Mouse (Mus musculus) lung, adult 2 months (tissue): ENCODE measurements at regions not wholly inside any gene's neighbourhood (a gene's known extent, or its start where the extent isn't known, plus 50 kb on each side); places are given as distances from the start of the nearest gene placed in this dataset.

Experiments used
- CTCF ChIP-seq: fragments of 200-500 bp; IDR thresholded peaks from 2 replicates; pipeline ENCODE4 v1.5.1; 2011; ENCODE audit warnings: mild to moderate bottlenecking, low read length, control low read depth; ENCODE audit not compliant: insufficient read depth
- POLR2A ChIP-seq: fragments of 200-500 bp; IDR thresholded peaks from 2 replicates; pipeline ENCODE4 v1.6.1; 2011; ENCODE audit warnings: low read depth, mild to moderate bottlenecking, control low read depth, low read length, borderline replicate concordance; ENCODE audit errors: extremely low read depth

GRCm38 (mm10) chr15:90767521-90767920 is 88.3 kb upstream of the Cpne8 start:
- TF ChIP-seq CTCF: no peak
- no peak for TF ChIP-seq POLR2A
